Mouse (Mus musculus) heart, postnatal 14 days (tissue): ENCODE measurements at regions not wholly inside any gene's neighbourhood (a gene's known extent, or its start where the extent isn't known, plus 50 kb on each side); places are given as distances from the start of the nearest gene placed in this dataset.
"Not testable (repeated sequence)": the region's sequence is repeated elsewhere in the genome, so short reads cannot be mapped to it uniquely, and the experiment has no call there.

Experiments
- DNase-seq, 2 experiments: peaks; one replicate each; pipeline ENCODE4 v3.0.0; 2021 to 2022
- intact Hi-C: fragments of 180-260 bp; cut with DNase I; formaldehyde crosslinking; loops from one replicate; pipeline ENCODE4 v1.15.1; 2025

DNA sequence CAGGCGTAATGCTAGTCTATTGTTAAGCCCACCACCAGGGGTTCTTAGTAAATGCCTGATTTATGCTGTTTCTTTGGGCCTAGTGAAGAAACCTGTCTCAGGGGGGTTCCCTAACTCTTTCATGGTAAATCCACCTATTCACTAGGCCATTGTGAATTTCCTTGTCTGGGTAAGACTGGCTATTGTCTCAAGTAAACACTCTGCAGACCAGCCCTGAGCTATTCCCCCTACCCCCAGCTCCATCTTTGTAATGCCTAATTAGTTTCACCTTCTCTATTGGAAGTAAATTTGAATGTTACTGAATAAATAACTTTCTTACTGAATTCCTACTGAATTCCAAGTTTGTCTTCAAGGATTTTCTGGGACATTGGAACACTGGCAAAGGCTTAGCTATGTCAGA, 656.2 kb downstream of the Hdgfl1 start:
- DNase-seq, intact Hi-C loops: not testable (repeated sequence)

- intact Hi-C loops = no loop called here
- no peak for DNase-seq
These were observed 657.4 kb downstream of the Hdgfl1 start for GRCm38 (mm10) chr13:26112579-26112978.

DNA sequence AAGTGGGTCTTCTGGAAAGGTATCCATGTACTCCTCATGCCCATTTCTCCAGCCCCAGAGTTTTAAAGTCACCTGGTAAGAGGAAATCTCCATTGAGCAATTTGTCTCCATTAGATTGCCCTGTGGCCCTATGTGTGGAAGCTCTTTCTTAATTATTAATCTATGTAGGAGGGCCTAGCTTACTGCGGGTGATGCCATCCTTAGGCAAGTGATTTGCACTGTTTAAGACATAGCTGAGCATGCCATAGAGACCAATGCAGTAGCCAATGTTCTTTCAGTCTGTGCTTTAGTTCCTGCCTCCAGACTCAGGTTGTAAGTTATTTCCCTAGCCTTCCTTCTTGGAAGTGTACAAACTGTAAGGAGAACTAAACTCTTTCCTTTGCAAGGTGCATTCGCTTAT, 661.0 kb downstream of the Hdgfl1 start:
- intact Hi-C loops = no loop called here
- DNase-seq = no peak

- no peak for DNase-seq
- intact Hi-C loops = no loop called here
These were observed 681.2 kb downstream of the Hdgfl1 start for GRCm38 (mm10) chr13:26088727-26089126.

GRCm38 (mm10) chr13:26080814-26081213, 689.2 kb downstream of the Hdgfl1 start:
- no peak for DNase-seq
- intact Hi-C loops = no loop called here

GRCm38 (mm10) chr13:26080302-26080701, 689.7 kb downstream of the Hdgfl1 start:
- intact Hi-C loops = no loop called here
- DNase-seq = no peak

DNA sequence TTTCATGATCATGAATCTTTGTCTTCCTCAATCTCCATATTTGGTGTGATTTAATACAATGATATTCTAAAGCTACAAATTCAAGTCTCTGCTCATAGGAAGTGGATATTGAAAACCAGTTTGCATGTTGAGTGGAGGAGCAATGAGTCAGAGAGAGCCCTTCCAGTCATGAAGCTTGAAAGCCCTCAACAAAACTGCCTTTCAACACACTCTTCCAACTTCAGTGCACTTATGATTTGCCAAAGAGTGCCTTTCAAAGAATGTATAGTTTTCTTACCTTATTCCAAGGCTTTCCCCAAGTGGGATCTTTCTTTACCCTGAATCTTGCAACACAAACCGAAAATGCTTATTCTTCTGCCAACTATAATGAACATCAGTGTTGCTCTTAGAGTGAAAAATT, 690.6 kb downstream of the Hdgfl1 start:
- intact Hi-C loops = no loop called here
- no peak for DNase-seq

GRCm38 (mm10) chr13:26061322-26061721, 708.6 kb downstream of the Hdgfl1 start:
- intact Hi-C loops = no loop called here
- DNase-seq = no peak

GRCm38 (mm10) chr13:26037699-26038098, 732.3 kb downstream of the Hdgfl1 start:
- no peak for DNase-seq
- intact Hi-C loops = no loop called here

- no peak for DNase-seq
- intact Hi-C loops = no loop called here
These were observed 743.6 kb downstream of the Hdgfl1 start for GRCm38 (mm10) chr13:26026386-26026785.

- intact Hi-C loops = no loop called here
- DNase-seq = no peak
These were observed 745.3 kb downstream of the Hdgfl1 start for GRCm38 (mm10) chr13:26024696-26025095.

DNA sequence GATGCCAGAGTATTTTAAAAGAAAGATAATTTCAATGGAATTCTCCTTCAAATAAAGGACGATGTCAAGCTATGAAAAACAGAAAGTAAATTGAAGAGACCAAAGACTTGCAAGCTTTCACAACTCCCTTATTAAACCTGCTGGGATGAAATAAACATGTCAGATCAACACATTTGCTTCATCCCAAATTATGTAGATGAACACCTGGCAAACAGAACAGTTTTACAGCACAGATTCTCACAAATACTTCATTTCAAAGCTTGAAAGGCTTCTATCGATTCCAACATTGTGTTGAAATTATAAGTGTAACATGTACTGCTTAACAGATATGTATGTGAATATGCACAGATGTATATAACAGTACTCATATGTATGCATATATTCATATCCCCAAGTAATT, 749.5 kb downstream of the Hdgfl1 start:
- intact Hi-C loops = no loop called here

DNA sequence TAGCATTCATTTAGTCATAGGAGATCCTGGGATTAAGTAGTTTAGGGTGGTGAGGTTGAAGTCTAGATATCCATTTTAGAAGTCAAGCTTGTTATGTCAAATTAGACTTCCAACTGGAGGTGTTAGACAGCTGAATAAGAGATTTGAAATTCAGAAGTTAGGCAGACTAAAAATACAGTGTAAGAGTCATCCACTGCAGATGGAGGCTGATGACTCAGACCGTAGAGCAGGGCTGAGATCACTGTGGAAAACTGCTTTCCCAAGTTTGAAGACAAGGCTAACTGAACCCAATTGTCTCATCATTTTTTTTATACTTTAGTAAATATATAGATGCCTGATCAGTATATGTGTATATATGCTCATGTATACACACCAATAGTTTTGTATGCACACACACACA, 738.8 kb upstream of the Nrsn1 start:
- intact Hi-C loops = no loop called here
- no peak for DNase-seq

More for the DNA sequence above, 749.5 kb downstream of the Hdgfl1 start:
- DNase-seq = no peak

DNA sequence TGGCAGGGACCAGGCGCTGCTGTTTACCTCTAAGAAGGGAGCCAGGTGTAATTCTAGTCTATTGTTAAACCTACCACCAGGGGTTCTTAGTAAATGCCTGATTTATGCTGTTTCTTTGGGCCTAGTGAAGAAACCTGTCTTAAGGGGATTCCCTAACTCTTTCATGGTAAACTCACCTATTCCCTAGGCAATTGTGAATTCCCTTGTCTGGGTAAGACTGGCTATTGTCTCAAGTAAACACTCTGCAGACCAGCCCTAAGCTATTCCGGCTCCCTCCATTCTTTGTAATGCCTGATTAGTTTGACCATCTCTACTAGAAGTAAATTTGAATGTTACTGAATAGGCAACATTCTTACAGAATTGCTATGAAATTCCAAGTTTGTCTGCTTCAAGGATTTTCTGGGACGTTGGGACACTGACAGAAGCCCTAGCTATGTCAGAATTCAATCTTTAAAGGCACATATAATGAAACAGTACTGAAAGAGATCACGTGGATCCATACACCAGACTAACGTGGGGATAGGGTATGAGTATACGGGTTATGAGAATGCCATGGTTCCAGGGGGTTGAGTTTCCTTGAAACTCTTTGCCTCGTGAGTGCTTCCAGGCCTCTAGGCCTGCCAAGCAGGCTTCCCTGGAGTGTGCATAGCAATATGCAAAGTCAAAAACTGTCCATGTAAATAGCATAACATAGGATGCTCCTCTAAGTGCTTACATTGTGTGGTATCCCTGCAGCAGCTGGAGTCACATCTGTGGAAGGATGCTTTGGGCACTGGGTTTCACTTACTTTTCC, 734.7 kb upstream of the Nrsn1 start:
- intact Hi-C loops = no loop called here
- DNase-seq = no peak

DNA sequence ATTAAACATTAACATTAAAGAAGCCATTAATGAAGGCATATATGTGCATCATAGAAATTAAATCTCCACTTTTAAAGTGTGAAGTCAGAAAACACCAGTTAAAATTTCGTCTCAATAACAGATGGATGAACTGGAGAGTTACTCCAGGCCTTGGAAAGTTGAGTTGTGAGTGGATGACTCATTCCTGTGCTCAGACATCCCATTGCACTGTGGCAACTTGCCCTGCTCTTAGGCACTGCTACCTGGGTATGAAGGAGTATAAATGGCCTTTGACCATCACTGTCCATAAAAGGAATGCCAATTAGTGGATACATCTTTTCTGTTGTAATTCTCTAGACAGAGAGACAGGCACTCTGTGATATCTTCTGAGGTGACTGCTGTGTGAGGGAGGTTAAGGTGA, 723.2 kb upstream of the Nrsn1 start:
- intact Hi-C loops = no loop called here
- DNase-seq = no peak

- no peak for DNase-seq
- intact Hi-C loops = no loop called here
These were observed 718.9 kb upstream of the Nrsn1 start for GRCm38 (mm10) chr13:25989067-25989756.

- no peak for DNase-seq
- intact Hi-C loops = no loop called here
These were observed 714.2 kb upstream of the Nrsn1 start for GRCm38 (mm10) chr13:25984535-25984934.

DNA sequence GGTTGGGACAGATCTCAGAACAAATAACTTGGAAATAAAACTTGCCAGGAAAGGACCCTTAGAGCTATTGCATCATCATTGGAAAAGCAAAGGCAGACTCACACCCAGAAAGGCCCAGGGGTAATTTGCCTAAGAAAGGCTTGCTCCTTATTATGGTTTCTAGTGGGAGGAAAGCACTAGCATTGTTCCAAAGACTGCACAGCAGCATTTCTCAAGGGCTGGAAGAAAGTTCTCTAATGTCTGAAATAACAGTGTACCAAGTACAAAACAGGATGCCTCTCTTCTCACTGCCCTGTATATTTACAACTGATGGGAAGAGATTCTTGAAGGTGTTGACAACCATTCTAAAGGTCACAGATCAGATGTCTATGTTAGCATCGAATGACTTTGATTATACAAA, 713.4 kb upstream of the Nrsn1 start:
- intact Hi-C loops = no loop called here
- DNase-seq = no peak

- DNase-seq = no peak
- intact Hi-C loops = no loop called here
These were observed 708.3 kb upstream of the Nrsn1 start for GRCm38 (mm10) chr13:25978648-25979047.

DNA sequence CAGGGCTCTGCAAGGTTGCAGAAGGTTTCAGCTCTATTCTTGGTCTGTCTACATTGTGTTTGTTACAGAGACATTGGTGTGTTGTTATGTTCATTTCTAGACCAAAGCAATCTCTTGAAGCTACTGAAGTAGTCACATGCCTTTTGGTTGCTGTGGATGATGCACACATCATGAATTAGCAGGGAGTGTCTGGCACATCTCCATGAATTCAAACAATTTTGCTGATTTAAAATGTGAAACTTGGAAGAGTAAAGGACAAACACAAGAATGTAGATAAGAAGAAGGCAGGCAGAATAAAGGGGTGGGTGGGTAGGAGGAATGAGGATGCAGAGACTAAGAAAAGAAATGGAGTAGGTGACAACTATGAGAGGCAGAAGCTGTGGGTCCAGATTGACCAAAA, 688.3 kb upstream of the Nrsn1 start:
- no peak for DNase-seq
- intact Hi-C loops = no loop called here

GRCm38 (mm10) chr13:25958153-25958466, 687.8 kb upstream of the Nrsn1 start:
- DNase-seq = no peak

DNA sequence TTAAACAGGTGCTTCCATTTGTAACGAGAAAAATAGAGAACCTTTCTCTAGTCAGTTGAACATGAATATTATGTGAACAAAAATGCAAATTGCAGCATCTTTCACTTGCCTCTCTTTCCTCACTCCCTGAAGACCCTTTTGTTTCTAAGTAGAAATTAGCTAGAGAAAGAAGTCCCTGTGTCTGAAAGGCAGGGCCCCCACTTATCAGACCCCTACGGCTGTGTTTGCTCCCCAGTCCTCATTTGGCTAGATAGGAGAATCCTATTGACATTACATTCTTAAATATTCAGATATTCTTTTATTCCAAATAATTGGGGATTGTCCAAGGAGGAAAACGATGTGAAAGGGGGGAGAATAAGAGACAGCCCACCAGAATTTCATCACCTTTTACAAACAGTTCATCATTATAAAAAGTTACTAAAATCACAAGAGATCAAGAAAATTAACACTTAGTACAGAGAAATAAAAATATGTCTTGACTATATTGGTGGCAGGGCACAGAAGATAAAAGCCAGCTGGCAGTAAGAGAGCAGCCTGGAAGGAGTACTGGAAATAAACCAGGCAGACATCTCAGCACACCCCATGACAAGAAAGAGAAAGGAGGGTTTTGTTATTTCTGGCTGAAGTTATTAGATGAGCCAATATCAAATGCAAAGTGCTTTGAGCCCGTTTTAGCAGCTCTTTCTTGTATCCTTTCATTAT, 687.3 kb upstream of the Nrsn1 start:
- DNase-seq = no peak
- intact Hi-C loops = no loop called here

More at GRCm38 (mm10) chr13:25958153-25958466, 687.8 kb upstream of the Nrsn1 start:
- intact Hi-C loops = no loop called here
